Mouse (Mus musculus) hindbrain, embryonic 12.5 days (tissue): ENCODE measurements at regions not wholly inside any gene's neighbourhood (a gene's known extent, or its start where the extent isn't known, plus 50 kb on each side); places are given as distances from the start of the nearest gene placed in this dataset.

Experiments used
- ATAC-seq: fragments of 200-750 bp; cut with Nextera tagmentation; 2 replicates; pipeline ENCODE4 v1.8.0; 2017; ENCODE audit warnings: moderate TSS enrichment; ENCODE audit not compliant: low FRiP score
- H3K27ac ChIP-seq: fragments of 300-500 bp; sonication (generic); 2 replicates; pipeline ENCODE4 v1.5.1; 2016; ENCODE audit warnings: mild to moderate bottlenecking
- H3K27me3 ChIP-seq: fragments of 300-500 bp; sonication (generic); 2 replicates; pipeline ENCODE4 v1.6.1; 2016; ENCODE audit warnings: mild to moderate bottlenecking
- H3K36me3 ChIP-seq: fragments of 300-500 bp; sonication (generic); 2 replicates; pipeline ENCODE4 v1.6.1; 2016; ENCODE audit warnings: mild to moderate bottlenecking
- H3K4me1 ChIP-seq: fragments of 300-500 bp; sonication (generic); 2 replicates; pipeline ENCODE4 v1.6.1; 2016
- H3K4me2 ChIP-seq: fragments of 300-500 bp; sonication (generic); replicated peaks from 2 replicates; pipeline ENCODE4 v1.6.1; 2016; ENCODE audit warnings: mild to moderate bottlenecking
- H3K4me3 ChIP-seq: fragments of 300-500 bp; sonication (generic); 2 replicates; pipeline ENCODE4 v1.5.1; 2016; ENCODE audit warnings: mild to moderate bottlenecking
- H3K9ac ChIP-seq: fragments of 300-500 bp; sonication (generic); 2 replicates; pipeline ENCODE4 v1.6.1; 2016; ENCODE audit warnings: mild to moderate bottlenecking, moderate library complexity
- H3K9me3 ChIP-seq: fragments of 300-500 bp; sonication (generic); replicated peaks from 2 replicates; pipeline ENCODE4 v1.6.1; 2016; ENCODE audit warnings: mild to moderate bottlenecking
- WGBS: fragments of 180-500 bp; shearing (Covaris S2); methylation state at CpG from one replicate; pipeline ENCODE4 v1.1.7; 2016; 5-methylcytosine and 5-hydroxymethylcytosine counted together

GRCm38 (mm10) chr4:143012900-143013299 is 199.9 kb downstream of the Prdm2 start:
- H3K9ac ChIP-seq = no peak overlapping the region
- no peak for ATAC-seq
- WGBS = 82% methylated on average over 8 of the region's 8 CpGs

GRCm38 (mm10) chr4:143001961-143002360 is 210.8 kb downstream of the Prdm2 start:
- no peaks in the 10 kb centered on the region for H3K36me3 ChIP-seq
- H3K27me3 ChIP-seq = no peaks in the 10 kb centered on the region
- H3K4me2 ChIP-seq = no peak overlapping the region
- peaks cover 6% of the 10 kb centered on the region; the same call in 1 of the 2 replicates for H3K4me1 ChIP-seq
- no peak overlapping the region for H3K27ac ChIP-seq
- WGBS = 30% methylated on average over 13 of the region's 13 CpGs
- ATAC-seq = no peak
- H3K9me3 ChIP-seq = no peaks in the 10 kb centered on the region
- H3K4me3 ChIP-seq = no peak overlapping the region
- H3K9ac ChIP-seq = no peak overlapping the region

More at GRCm38 (mm10) chr4:143012900-143013299, 199.9 kb downstream of the Prdm2 start:
- Histone ChIP-seq H3K27me3 (no peaks in the 10 kb centered on the region), H3K9me3 (no peaks in the 10 kb centered on the region), H3K4me2 (no peak overlapping the region), H3K4me1 (peaks cover 5% of the 10 kb centered on the region), H3K36me3 (no peaks in the 10 kb centered on the region), H3K27ac (no peak overlapping the region), H3K4me3 (no peak overlapping the region)

GRCm38 (mm10) chr4:143001486-143001885 is 211.3 kb downstream of the Prdm2 start:
- Histone ChIP-seq H3K9ac (no peak overlapping the region), H3K4me2 (no peak overlapping the region), H3K4me1 (peaks cover 6% of the 10 kb centered on the region; the same call in 1 of the 2 replicates), H3K36me3 (no peaks in the 10 kb centered on the region), H3K4me3 (no peak overlapping the region), H3K27me3 (no peaks in the 10 kb centered on the region), H3K27ac (no peak overlapping the region), H3K9me3 (no peaks in the 10 kb centered on the region)
- WGBS = 63% methylated on average over 5 of the region's 5 CpGs
- no peak for ATAC-seq

GRCm38 (mm10) chr4:142996406-142996805 is 216.4 kb downstream of the Prdm2 start:
- Histone ChIP-seq H3K9ac (no peak overlapping the region), H3K4me1 (no peaks in the 10 kb centered on the region), H3K9me3 (no peaks in the 10 kb centered on the region), H3K4me3 (no peak overlapping the region), H3K27ac (no peak overlapping the region), H3K36me3 (no peaks in the 10 kb centered on the region), H3K4me2 (no peak overlapping the region), H3K27me3 (no peaks in the 10 kb centered on the region)
- 68% methylated on average over 4 of the region's 4 CpGs for WGBS
- no peak for ATAC-seq

GRCm38 (mm10) chr4:142991401-142991800 is 221.4 kb downstream of the Prdm2 start:
- Histone ChIP-seq H3K27ac (no peak overlapping the region), H3K4me3 (no peak overlapping the region), H3K4me1 (no peaks in the 10 kb centered on the region), H3K9ac (no peak overlapping the region), H3K27me3 (no peaks in the 10 kb centered on the region), H3K36me3 (no peaks in the 10 kb centered on the region), H3K4me2 (no peak overlapping the region), H3K9me3 (no peaks in the 10 kb centered on the region)
- WGBS = 83% methylated on average over 4 of the region's 4 CpGs
- ATAC-seq = no peak

- Histone ChIP-seq H3K36me3 (no peaks in the 10 kb centered on the region), H3K4me2 (0 out of 2 replicates have a peak overlapping the region, but pooled peaks have one; percentile 24), H3K27me3 (no peaks in the 10 kb centered on the region), H3K27ac (no peak overlapping the region), H3K9me3 (no peaks in the 10 kb centered on the region), H3K4me3 (no peak overlapping the region), H3K9ac (no peak overlapping the region), H3K4me1 (peaks cover 3% of the 10 kb centered on the region)
- no peak for ATAC-seq
- WGBS = 3% methylated on average over 8 of the region's 8 CpGs
Measured at GRCm38 (mm10) chr4:142989175-142989574, 223.6 kb downstream of the Prdm2 start.

GRCm38 (mm10) chr4:142983295-142983624 is 229.5 kb downstream of the Prdm2 start:
- Histone ChIP-seq H3K9ac (no peak overlapping the region), H3K36me3 (no peaks in the 10 kb centered on the region), H3K4me3 (no peak overlapping the region), H3K4me2 (peak overlapping the region; percentile 13; the same call in 1 of the 2 replicates), H3K27ac (peak overlapping the region; percentile 46), H3K4me1 (peaks cover 24% of the 10 kb centered on the region), H3K27me3 (no peaks in the 10 kb centered on the region), H3K9me3 (no peaks in the 10 kb centered on the region)
- 23% methylated on average over 6 of the region's 6 CpGs for WGBS
- ATAC-seq = 0 out of 2 replicates have a peak, but pooled peaks have one; percentile 53

GRCm38 (mm10) chr4:142982585-142983294 is 230.1 kb downstream of the Prdm2 start:
- peak; percentile 69 for ATAC-seq

GRCm38 (mm10) chr4:142975620-142976019 is 237.2 kb downstream of the Prdm2 start:
- no peaks in the 10 kb centered on the region for H3K36me3 ChIP-seq
- no peaks in the 10 kb centered on the region for H3K27me3 ChIP-seq
- H3K9ac ChIP-seq = no peak overlapping the region
- no peak overlapping the region for H3K27ac ChIP-seq
- no peak overlapping the region for H3K4me3 ChIP-seq
- WGBS = 76% methylated on average over 11 of the region's 11 CpGs
- H3K9me3 ChIP-seq = no peaks in the 10 kb centered on the region
- H3K4me2 ChIP-seq = no peak overlapping the region
- H3K4me1 ChIP-seq = 0 out of 2 replicates have a peak, but pooled peaks cover 3% of the 10 kb centered on the region
- no peak for ATAC-seq

More at GRCm38 (mm10) chr4:142982585-142983294, 230.1 kb downstream of the Prdm2 start:
- Histone ChIP-seq H3K36me3 (no peaks in the 10 kb centered on the region), H3K9me3 (no peaks in the 10 kb centered on the region), H3K4me1 (peaks cover 24% of the 10 kb centered on the region), H3K9ac (no peak overlapping the region), H3K4me2 (peak overlapping the region; percentile 13; the same call in 1 of the 2 replicates), H3K4me3 (no peak overlapping the region), H3K27ac (peak overlapping the region; percentile 46), H3K27me3 (no peaks in the 10 kb centered on the region)
- WGBS = 38% methylated on average over 8 of the region's 8 CpGs

GRCm38 (mm10) chr4:142970040-142970439 is 242.8 kb downstream of the Prdm2 start:
- Histone ChIP-seq H3K4me2 (no peak overlapping the region), H3K9me3 (no peaks in the 10 kb centered on the region), H3K9ac (no peak overlapping the region), H3K4me3 (no peak overlapping the region), H3K4me1 (no peaks in the 10 kb centered on the region), H3K27ac (no peak overlapping the region), H3K36me3 (no peaks in the 10 kb centered on the region), H3K27me3 (no peaks in the 10 kb centered on the region)
- ATAC-seq = no peak
- WGBS = 91% methylated on average over 4 of the region's 4 CpGs

GRCm38 (mm10) chr4:142967604-142968003 is 245.2 kb downstream of the Prdm2 start:
- ATAC-seq = no peak
- H3K9ac ChIP-seq = no peak overlapping the region
- no peaks in the 10 kb centered on the region for H3K9me3 ChIP-seq
- peaks cover 9% of the 10 kb centered on the region; the same call in 1 of the 2 replicates for H3K4me1 ChIP-seq
- no peak overlapping the region for H3K4me2 ChIP-seq
- no peaks in the 10 kb centered on the region for H3K36me3 ChIP-seq
- no peak overlapping the region for H3K27ac ChIP-seq
- H3K4me3 ChIP-seq = no peak overlapping the region
- WGBS = 85% methylated on average over 2 of the region's 2 CpGs
- no peaks in the 10 kb centered on the region for H3K27me3 ChIP-seq

GRCm38 (mm10) chr4:142956832-142957429 is 255.9 kb downstream of the Prdm2 start:
- no peaks in the 10 kb centered on the region for H3K9me3 ChIP-seq
- no peaks in the 10 kb centered on the region for H3K36me3 ChIP-seq
- H3K4me2 ChIP-seq = no peak overlapping the region
- WGBS = 45% methylated on average over 8 of the region's 8 CpGs
- 0 out of 2 replicates have a peak overlapping the region, but pooled peaks have one; percentile 40 for H3K27ac ChIP-seq
- no peak overlapping the region for H3K9ac ChIP-seq
- H3K4me1 ChIP-seq = peaks cover 11% of the 10 kb centered on the region; the same call in 1 of the 2 replicates
- H3K27me3 ChIP-seq = no peaks in the 10 kb centered on the region
- no peak overlapping the region for H3K4me3 ChIP-seq
- ATAC-seq = peak; percentile 77
